Mouse (Mus musculus): Measurements from ENCODE around the gene Robo2. TPM values are rescaled to one million over a fixed set of nuclear protein-coding genes. Genes with fewer than 3 reads are reported as not detected.

The Robo2 gene
- total RNA-seq, 2 experiments from 2014 or later: 91.5 to 104 TPM

DNA sequence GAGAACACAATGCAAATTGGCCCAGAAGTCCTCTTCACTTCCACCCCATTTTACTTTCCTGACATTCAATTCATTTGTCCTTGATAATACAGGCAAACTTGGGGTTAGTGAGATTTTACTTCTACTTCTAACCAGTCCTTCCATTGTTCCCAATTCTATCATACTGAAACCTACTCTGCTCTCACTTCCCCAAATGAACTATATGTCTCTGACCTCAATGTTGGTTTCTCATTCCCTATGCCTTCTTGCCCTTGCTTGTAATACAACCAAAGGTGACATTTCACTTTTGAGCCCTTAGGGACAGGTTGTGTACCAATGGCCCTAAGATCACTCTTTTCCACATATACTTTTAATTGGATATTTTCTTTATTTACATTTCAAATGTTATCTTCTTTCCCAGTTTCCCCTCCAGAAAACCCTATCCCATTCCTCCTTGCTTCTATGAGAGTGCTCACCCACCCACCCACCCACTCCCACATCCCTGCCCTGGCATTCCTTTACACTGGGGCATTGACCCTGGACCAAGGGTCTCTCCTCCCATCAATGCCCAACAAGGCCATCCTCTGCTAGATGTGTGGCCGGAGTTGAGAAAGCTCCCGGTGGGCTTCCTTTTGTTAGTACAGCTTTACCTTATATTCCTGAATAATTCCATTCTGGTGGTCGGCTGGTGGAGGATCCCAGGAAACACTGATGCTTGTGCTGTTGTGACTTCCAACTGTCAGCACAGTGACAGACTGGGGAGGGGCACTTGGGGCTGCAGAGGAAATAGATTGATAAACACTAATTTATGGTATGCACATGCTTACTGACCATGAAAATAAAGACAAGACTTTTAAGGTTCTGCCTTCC lies 453.7 kb downstream of the Robo2 start:
- DNase-seq (ENCODE audit: low spot score in 2 of 2): no peak

DNA sequence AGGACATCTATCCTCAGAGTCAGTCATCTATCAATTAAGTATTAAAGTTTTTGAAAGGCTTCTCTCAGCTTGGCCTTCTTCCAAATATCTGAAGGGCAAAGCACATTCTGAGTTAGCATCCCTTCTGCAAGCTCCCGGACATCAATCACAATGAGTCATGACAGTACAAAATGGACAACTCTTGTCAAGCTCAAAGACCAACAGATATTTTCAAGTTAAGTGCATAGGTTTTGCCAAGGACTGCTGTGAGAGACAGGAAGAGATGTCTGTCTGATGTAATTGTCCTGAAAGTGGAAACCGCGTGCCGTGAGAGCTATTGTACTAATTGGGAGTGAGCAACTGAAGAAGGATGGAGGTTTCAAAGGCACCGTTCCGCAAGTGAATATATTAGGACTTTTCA lies 465.5 kb downstream of the Robo2 start:
- no peak for DNase-seq (ENCODE audit: low spot score in 2 of 2)

DNA sequence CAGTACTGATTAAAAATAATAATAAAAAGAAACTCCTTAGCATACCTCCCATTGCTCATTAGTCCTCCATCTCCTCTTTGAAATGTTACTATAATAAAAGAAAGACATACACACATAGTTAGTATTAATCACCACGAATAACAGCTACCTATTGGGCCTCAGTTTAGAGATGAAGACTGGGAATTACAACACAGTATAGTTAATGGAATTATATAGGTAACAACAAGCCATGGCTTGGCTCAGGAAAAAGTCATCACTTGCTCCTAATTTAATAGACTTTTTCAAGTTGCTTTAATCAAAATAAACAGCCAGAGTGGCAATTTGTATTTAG lies 471.4 kb downstream of the Robo2 start:
- DNase-seq (ENCODE audit: low spot score in 2 of 2): no peak

DNA sequence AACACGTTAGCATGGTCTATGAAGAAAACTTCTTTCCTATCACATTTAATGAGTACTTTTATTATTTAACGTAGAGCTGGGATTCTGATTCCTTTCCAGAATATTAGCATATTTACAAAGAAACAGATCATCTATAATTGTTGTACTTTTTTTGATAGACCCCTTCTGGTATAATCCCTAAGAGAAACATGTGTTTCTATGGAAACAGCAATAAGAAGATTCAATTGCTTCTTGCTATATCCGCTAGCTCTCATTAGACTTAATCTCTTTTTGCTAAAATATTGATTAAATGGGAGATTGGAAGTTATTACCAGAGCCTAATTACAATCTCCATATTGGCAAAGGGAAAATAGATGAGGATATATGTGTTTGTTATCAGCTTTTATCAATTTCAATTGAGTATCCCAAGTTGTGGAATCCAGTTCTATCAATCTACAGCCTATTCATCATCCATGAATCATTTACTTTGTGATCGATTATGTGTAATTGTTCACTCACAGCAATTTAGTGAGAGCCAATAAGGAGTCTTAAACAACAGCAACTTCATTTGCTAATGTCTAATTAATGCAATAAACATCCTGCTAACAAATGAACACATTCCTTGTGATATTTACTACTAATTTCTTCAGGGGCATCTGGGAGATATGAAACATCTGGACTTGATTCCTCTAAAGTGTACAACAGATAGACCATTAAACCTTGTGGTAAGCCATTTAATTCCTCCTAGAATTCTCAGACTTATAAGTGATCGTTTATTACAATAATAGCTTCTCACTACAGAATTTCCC lies 472.0 kb downstream of the Robo2 start:
- no peak for DNase-seq (ENCODE audit: low spot score in 2 of 2)

DNA sequence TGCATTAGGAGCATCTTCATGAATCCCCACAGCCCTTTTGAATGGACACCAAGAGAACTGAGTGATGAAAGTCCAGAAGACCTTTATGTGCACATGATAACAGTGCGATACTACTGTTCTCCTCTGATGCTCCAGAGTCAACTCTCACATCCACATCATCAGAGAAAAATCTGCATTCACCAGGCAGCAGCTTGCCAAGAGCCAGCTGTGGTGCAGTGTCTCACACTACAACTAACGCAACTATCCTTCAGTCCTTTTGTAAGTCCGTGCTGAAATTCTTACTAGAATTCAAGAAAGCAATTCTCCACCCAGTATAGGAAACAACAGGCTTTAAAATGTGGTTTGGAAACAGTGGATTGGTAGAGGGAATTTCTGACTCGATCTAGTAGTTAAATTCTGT lies 481.3 kb downstream of the Robo2 start:
- no peak for DNase-seq (ENCODE audit: low spot score in 2 of 2)

DNA sequence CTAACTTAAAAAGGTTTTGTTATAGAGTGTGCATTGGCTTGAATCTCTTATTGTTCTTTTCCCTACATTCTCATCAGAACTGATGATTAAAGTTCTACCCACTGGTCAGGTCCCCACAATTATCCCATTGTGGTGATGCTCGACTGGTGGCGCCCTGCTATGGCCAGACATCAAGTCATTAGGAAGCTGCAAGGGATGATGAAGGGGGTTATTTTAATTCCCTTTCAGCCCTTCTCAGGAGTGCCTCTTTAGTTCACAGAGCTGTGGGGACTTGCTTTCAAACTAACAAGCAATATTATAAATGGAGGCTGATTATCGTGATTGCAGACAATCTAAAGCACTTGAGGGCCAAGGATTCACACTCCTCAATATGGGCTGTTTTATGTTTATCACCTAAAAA lies 484.1 kb downstream of the Robo2 start:
- no peak for DNase-seq (ENCODE audit: low spot score in 2 of 2)

DNA sequence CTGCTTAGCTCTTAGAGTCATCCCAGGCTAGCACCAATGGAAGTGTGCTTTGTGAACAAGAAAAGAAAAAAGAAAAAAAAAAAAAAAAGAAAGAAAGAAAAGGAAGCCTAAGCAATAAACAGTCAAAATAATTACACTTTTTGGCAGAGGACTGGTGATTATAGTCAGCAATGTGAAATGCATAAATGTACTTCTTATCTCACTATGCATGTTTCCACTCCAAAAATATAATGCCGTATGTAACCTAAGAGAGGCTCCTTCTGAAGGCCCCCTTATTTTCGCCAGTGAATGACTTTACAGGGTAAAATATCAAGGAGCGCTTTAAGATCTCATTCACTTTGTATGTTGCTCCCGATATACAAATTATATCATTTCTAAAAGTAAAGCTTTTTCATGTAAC lies 496.2 kb downstream of the Robo2 start:
- no peak for DNase-seq (ENCODE audit: low spot score in 2 of 2)

DNA sequence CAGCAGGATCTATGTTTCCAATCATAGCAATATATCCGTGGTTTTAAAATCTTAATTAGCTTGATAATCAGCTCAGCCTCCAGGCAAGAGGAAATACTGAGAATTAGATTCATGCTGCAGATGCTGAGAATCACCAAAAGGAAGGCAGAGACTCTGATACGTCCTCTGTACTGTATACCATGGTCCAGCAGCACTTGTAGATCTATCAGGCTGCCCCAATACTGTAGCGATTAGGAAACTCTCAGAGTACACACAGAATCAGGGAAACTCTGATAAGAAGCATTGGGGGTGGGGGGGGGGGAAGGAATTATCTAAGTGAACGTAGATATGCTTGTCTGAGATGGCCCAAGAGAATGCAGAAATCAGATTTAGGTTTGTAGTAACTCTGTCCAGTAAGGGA lies 496.7 kb downstream of the Robo2 start:
- no peak for DNase-seq (ENCODE audit: low spot score in 2 of 2)

DNA sequence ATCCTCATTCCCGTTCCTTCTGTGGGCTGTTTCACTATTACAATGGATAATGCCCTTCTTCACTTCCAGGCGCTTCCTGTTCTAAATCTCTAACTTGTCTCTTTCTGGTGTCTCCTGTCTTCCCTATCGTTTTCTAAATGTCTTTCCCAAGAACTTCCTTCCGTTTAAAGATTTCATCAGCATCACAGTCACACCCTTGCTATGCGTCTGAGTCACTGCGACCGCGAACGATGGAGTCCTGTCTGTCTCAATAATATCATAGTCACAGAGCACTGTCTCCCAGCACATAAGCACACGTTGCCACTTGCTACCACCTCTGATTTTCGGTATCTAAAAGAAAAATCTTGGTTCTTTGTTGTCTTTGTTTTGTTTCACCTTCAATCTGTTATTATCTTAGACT lies 503.1 kb downstream of the Robo2 start:
- DNase-seq (ENCODE audit: low spot score in 2 of 2): no peak

DNA sequence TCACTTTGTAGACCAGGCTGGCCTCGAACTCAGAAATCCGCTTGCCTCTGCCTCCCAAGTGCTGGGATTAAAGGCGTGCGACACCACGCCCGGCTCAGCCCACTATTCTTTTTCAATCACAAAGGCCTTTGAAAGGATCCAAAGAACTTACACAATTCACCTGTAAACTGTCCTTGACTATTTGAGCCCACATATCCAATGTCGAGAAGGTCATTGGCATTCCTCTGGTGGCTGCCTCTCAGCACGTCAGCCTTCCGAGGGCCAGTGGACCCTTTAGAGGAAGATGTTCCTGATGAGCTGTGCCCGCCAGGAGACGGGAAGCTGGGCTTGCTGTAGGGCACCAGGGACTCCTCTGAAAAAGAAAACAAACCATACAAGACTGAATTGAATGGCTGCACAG lies 514.8 kb downstream of the Robo2 start:
- DNase-seq (ENCODE audit: low spot score in 2 of 2): no peak

DNA sequence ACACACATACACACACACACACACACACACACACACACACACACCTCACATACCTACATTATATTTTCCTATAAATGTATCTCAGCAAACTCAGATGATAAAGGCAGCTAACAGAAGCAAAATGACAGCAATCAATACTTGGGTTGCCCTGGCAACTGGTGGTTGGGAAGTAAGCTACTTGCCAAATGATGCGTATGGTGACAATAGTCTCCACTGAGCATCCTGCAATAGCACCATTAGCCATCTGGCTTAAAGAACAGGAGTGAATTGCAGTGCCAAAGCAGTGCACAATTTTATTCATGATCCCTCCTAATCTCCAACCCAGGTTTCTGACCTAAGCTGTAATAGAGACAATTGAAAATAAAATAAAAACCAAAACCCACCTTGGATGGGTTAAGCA lies 529.7 kb downstream of the Robo2 start:
- DNase-seq (ENCODE audit: low spot score in 2 of 2): peak; percentile 58 to 89

DNA sequence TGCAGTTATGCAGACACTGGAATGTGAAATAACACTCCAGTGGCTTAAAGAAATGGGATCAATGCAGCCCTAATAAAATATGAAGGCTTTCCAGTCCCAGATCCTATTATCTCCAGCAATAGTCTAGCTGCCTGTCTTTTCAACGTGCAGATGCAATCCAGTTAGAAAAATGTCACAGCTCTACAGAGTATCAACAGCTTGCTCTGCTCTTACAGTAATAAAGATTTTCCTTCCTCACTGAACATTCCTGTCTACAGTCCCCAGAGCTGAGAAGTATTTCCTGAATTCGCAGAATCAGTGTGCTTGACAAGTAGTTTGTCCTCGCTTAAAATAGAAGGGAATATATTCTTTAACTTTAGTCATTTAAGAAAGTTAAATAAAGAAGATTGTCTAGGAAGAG lies 533.7 kb downstream of the Robo2 start:
- no peak for DNase-seq (ENCODE audit: low spot score in 2 of 2)

DNA sequence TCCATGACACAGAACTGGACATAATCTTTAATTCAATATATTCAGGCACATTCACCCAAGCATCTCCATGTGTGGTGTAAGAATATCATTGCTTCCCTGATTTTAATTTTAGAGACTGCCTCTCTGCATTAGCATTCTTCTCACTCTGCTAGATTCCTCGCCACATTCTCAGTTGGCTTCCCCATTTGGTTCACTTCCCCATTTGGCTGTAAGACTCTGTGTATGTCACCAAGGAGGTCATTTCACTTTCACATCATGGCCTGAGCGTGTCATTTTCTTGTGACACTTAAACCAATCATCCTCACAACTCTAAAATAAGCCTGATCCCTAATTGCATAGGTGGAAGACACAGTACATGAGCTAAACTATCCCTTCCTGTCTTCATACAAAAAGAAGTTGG lies 536.6 kb downstream of the Robo2 start:
- no peak for DNase-seq (ENCODE audit: low spot score in 2 of 2)

DNA sequence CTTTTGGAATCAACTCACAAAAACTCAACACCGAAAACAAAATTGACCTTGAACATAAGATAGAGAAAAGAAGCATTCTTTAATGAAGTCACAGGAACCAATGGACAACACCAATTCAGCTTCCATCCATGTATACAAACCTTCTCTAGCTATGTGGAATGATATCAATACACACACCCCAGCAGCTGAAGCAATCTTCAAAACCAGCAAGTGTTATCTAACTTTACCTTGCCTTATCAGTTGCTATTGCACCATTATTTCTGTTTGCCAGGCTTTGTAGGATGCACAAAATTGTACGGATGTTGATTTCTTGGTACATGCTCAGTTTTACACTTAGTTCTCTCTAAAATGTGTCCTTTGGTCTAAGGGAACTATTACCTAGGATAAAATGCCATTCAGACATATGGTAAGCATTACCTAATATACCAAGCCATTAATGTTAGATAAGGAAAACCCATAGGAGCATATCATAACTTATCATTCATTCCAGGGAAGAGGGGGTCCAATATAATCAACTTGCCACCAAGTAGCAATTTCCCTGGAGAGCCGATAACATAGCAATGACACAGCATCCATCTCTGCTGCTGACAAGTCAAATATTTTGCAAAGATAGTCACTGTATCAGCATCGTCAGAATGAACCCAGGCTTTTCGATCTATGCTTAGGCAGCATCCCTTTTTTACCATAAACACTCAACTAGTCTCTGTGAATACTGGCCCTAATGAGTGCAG lies 537.6 kb downstream of the Robo2 start:
- no peak for DNase-seq (ENCODE audit: low spot score in 2 of 2)

DNA sequence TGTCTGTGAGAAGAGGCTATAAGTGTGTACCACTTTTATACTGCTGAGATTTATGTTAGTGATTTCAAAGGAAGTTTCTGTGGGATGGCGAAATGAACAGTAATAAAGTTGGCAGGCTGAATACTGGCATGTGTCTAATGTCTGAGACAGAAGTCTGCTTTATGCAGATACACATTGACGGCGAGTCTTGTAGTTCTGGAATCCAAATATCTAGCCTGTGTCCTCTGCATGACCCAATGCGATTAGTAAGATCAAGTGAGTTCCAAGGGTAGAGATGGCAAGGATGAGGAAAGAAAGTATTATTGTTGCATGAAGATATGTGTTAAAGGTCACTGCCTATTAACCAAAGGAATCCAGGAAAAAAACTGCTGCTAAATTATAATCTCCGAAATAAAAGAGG lies 541.3 kb downstream of the Robo2 start:
- peak in 1 of 2 experiments; percentile 13 for DNase-seq (ENCODE audit: low spot score in 2 of 2)

DNA sequence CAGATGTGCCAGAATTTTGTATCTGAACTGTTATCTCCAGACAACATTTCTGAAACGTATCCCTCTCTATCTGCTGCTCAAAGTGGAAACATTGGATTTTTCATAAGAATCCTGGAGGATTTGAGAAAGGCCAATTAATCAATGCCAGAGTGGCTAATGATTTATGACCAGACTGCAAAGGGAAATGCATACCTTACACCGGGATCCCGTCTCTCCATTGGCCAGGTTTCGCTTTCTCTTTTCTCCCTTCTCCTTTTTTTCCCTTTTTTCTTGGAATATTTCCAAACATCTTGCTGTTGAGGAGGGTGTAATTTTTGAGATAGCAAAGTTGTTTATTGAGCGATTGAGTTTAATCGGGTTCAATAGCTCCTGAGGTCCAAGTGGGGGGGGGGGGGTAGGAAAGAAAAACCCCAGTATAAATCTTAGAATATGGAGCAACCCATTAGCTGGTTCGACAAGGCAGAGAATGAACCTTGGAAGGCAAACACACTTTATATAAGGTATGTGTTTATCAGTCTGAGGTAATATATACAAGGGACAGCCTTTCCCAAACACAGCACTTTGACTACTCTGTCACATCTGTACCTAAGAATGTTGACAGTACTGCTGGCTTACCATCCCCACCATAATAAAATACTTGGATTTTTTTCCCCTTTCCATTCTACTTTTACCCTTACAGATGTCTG lies 542.0 kb downstream of the Robo2 start:
- DNase-seq (ENCODE audit: low spot score in 2 of 2): no peak

DNA sequence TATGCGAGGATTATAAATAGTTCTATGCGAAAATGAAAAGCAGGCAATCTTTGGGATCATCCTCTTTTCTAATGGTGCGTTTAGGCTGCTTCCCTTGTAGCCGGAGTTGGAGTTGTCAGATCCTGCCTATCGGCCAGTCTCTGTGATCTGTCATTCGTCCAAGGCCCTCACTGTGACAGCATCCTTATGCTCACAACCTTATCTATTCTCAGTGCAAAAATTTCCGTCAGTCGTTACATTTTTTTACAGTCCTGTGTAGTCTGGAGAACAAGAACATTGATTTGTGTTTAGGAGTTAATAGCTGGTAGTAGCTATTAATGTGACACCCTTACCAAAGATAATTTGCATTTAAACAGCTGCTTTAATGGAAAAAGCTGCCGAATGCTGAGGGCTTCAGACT lies 547.0 kb downstream of the Robo2 start:
- no peak for DNase-seq (ENCODE audit: low spot score in 2 of 2)

DNA sequence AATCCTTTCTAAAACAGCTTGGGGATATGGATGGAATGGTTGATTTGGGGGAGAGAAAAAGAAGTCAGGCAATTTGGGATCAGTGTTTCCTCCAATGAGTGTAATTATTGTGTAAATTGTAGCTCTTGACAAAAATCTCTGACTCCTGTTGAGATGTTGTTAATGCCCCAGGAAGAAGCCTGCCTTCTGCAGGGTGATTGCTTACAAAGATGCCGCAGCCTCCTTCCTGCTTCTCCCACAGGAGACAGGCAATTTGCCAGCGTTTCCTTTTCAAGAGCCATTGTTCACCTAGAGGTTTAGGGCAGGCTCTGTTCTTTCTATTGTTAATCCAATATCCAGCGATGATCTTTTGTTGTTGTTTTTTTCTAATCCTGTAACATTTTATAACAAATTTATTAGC lies 547.9 kb downstream of the Robo2 start:
- DNase-seq (ENCODE audit: low spot score in 2 of 2): no peak

DNA sequence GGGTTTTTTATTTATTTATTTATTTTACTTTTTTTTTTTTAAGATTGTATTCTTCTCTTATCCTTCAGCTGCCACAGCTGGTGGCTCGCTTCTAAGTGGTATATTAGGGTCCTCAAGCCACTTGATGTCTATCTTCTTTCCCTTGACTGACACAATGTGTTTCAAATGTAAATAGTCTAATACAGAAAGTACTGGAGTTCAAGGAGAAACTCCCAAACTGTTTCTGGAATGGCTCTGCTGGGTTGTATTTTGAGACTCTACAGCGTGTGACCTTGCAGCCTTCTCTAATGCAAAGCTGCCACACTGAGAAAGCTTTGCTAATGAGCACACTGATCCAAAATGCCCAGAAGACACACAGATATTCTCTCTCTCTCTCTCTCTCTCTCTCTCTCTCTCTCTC lies 552.9 kb downstream of the Robo2 start:
- no peak for DNase-seq (ENCODE audit: low spot score in 2 of 2)

DNA sequence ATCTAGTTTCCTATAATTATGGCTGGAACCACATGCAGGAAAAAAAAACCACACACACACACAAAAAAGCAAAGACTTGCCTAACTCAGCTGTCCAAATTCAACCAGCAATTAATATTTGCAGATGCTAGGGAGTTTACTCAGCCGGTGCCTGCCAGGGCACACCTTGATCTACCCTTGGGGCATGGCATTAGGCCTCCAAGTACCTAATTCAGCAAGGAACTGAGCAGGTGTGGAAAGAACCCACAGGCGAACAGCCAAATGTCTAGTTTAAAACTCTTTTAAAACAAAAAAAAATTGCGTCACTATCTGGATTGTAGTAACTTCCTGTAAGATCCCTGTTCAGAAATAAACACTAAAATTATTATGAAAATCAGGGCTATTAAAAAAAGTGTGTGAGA lies 555.8 kb downstream of the Robo2 start:
- DNase-seq (ENCODE audit: low spot score in 2 of 2): no peak
